27 mouse cellular contexts compared by ENCODE assay signal in the genomic region with DNA sequence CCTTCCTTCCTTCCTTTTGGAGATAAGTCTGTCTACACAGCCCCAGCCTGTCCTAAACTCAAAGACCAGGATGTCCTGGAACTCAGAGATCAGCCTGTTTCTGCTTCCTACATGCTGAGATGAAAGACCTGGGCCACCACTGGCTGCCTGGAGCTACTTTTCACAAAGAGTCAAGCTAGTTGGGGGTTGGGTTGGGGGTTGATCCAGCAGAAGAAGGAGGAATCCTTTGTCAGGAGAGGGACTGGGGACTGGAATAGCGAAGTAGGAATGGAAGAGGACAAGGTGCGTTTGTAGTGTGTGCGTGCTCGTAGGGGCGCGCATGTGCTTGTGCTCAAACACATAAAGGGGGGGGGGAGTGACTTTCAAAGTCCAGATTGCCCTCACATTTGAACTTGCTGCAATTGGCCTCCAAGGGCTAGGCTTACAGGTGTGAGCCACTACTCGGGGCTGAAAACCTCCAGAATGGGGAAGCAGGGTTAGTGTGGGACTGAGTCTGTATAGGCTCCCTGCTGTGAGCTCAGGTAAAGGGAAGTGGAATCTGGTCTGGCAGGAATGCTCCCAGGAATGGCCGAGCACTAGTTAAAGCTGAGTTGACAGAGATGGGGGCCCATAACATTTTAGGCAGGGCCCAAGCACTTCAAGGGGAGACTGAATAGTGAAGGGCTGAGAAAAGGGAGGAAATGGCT. TPM values are rescaled to one million over a fixed set of nuclear protein-coding genes. Genes with fewer than 3 reads are reported as not detected.
DNase-seq lines count a peak whose midpoint lies in the region; TF ChIP-seq lines count a peak whose summit lies in the region.
"Had no signal": no experiment of that assay in that cellular context is flagged by ENCODE, and none has a peak within 500 bp of the region (broad histone marks: within the 10 kb centered on the region; RNA-seq: fewer than 3 reads in every experiment).

No protein-coding gene starts in this region.

- TF ChIP-seq CTCF in gastrocnemius, adult 2 months (IDR thresholded peaks at IDR 0.05), result no peak

- intact Hi-C loops in gastrocnemius, adult 2 months (cut with DNase I), result no loop called here

- H3K4me3 ChIP-seq in gastrocnemius, adult 2 months, result no peak overlapping the region
- H3K4me3 ChIP-seq: embryonic facial prominence, embryonic 12.5 days; embryonic facial prominence, embryonic 15.5 days; heart, embryonic 12.5 days; heart, embryonic 15.5 days; hindbrain, embryonic 10.5 days had no signal

- no peak for DNase-seq in gastrocnemius, adult 2 months
- no peak for DNase-seq in gastrocnemius, adult 8-10 months (ENCODE audit: low spot score in 2 of 2)
- DNase-seq in ES-CJ7 (ENCODE audit: low read depth, low spot score) (peak; percentile 63), ZHBTc4 (ENCODE audit: low read depth, low spot score) (peak; percentile 60)
- no peak for DNase-seq in frontal cortex, postnatal 36 days (ENCODE audit: low spot score in 2 of 2)
- no peak for DNase-seq in urinary bladder, adult 2 months (ENCODE audit: low spot score)
- DNase-seq: adrenal gland, postnatal 10 days; adrenal gland, postnatal 36 days; cerebellum, adult 11 months; cerebellum, adult 2 months; cerebellum, adult 9-11 months; cerebellum, postnatal 25 days; gastrocnemius, postnatal 25 days; heart, adult 18-20 months; heart, postnatal 10 days; heart, postnatal 36 days; kidney, adult 18-20 months had no signal

- peak overlapping the region; percentile 51 for H3K27ac ChIP-seq in gastrocnemius, adult 2 months
- H3K27ac ChIP-seq: embryonic facial prominence, embryonic 12.5 days; embryonic facial prominence, embryonic 15.5 days; heart, embryonic 15.5 days; hindbrain, embryonic 10.5 days; hindbrain, embryonic 14.5 days; hindbrain, postnatal 0 days had no signal

RNA-seq across cellular contexts. Expression of gene Ahdc1, which starts 21.5 kb away (rescaled TPM):
- total RNA-seq in gastrocnemius, adult 2 months (2021), result 10 to 100 TPM; 30.2 to 55.1 TPM
- 10 to 100 TPM; 26.3 to 32.9 (median 28.9) TPM for total RNA-seq in gastrocnemius, adult 8-10 months (2022)
- 5.3 and 13.3 TPM in 2 replicates for polyA plus RNA-seq in urinary bladder, adult 2 months (2012; rRNA removed)

RNA-seq across cellular contexts. Expression of gene Fgr, which starts 58.7 kb away (rescaled TPM):
- under 1 TPM in 1 of 2 experiments, not detected in 1; 0.06 TPM for total RNA-seq in gastrocnemius, adult 2 months (2021)
- not detected for total RNA-seq in gastrocnemius, adult 8-10 months (2022)
- polyA plus RNA-seq in urinary bladder, adult 2 months (2012; rRNA removed), result 1.3 and 1.8 TPM in 2 replicates
- polyA plus RNA-seq: forebrain, embryonic 11.5 days; G1E; hindbrain, embryonic 10.5 days; Patski had no signal

Comparison
In these comparisons a context has a peak if more than half of its experiments do, and no peak if none do; other contexts are left out.
1. DNase-seq: peak in ES-CJ7 (single experiment) and ZHBTc4 (single experiment); none in gastrocnemius, adult 2 months (single experiment), gastrocnemius, adult 8-10 months (0 of 2), frontal cortex, postnatal 36 days (0 of 2) and urinary bladder, adult 2 months (single experiment).